Mouse (Mus musculus): ENCODE measurements around the gene Treml1. TPM values are rescaled to one million over a fixed set of nuclear protein-coding genes. Genes with fewer than 3 reads are reported as not detected.
A peak's percentile ranks its signal among the peaks of the same experiment; 100 is the strongest.

Gene Treml1
- total and polyA plus RNA-seq, 3 experiments = 0.96 to 1.7 TPM; not detected in 1

- no peak overlapping the region for H3K4me3 ChIP-seq (ENCODE audit: control insufficient read depth in 1 of 2, insufficient read depth in 1 of 2, low read depth in 2 of 2, low read length in 2 of 2)
- H3K27ac ChIP-seq (ENCODE audit: control insufficient read depth, low read depth, low read length) = no peak overlapping the region
- peaks cover 20 to 57% of the 10 kb centered on the region in 2 experiments for H3K4me1 ChIP-seq (ENCODE audit: control insufficient read depth in 1 of 2, insufficient read depth in 2 of 2, low read length in 2 of 2)
Measured at GRCm38 (mm10) chr17:48362966-48363365, 3.2 kb downstream of the Treml1 start.

GRCm38 (mm10) chr17:48363421-48363965, 3.8 kb downstream of the Treml1 start:
- Histone ChIP-seq H3K27me3 (ENCODE audit: control insufficient read depth in 1 of 2, insufficient read depth in 2 of 2, low read length in 2 of 2) (no peaks in the 10 kb centered on the region), H3K4me1 (ENCODE audit: control insufficient read depth in 1 of 2, insufficient read depth in 2 of 2, low read length in 2 of 2) (peaks cover 20 to 53% of the 10 kb centered on the region in 2 experiments), H3K9me3 (replicated peaks; ENCODE audit: insufficient read depth, low read length) (no peaks in the 10 kb centered on the region), H3K27ac (ENCODE audit: control insufficient read depth, low read depth, low read length) (no peak overlapping the region), H3K79me2 (ENCODE audit: control insufficient read depth, insufficient read depth, low read length, poor library complexity) (no peaks in the 10 kb centered on the region), H3K4me3 (ENCODE audit: control insufficient read depth in 1 of 2, insufficient read depth in 1 of 2, low read depth in 2 of 2, low read length in 2 of 2) (no peak overlapping the region), H3K9ac (ENCODE audit: control insufficient read depth, low read depth, low read length, poor library complexity, severe bottlenecking) (no peak overlapping the region), H3K36me3 (ENCODE audit: control insufficient read depth in 1 of 2, insufficient read depth in 2 of 2, low read length in 2 of 2) (peaks cover 0 to 34% of the 10 kb centered on the region in 2 experiments; a peak in 2 of 4 replicates)
- peak; percentile 44 for DNase-seq (ENCODE audit: low read depth, low spot score)
- TF ChIP-seq ETS1 (IDR thresholded peaks at IDR 0.05; ENCODE audit: low read depth, low read length) (peak; percentile 27; the same call in 1 of the 2 replicates), ZC3H11A (IDR thresholded peaks at IDR 0.05; ENCODE audit: low read depth, low read length) (no peak), HCFC1 (IDR thresholded peaks at IDR 0.05; ENCODE audit: low read depth, low read length) (no peak), ZKSCAN1 (IDR thresholded peaks at IDR 0.05; ENCODE audit: low read depth, low read length) (no peak), GABPA (IDR thresholded peaks at IDR 0.05; ENCODE audit: low read depth, low read length) (no peak), KAT2A (conservative IDR thresholded peaks at IDR 0.05; ENCODE audit: low read depth, low read length) (no peak), MYC (IDR thresholded peaks at IDR 0.05; ENCODE audit: low read depth, low read length) (0 out of 2 replicates have a peak, but pooled peaks have one; percentile 21), ELF1 (IDR thresholded peaks at IDR 0.05; ENCODE audit: low read depth, low read length) (no peak), RAD21 (IDR thresholded peaks at IDR 0.05; ENCODE audit: low read depth, low read length) (no peak), JUND (IDR thresholded peaks at IDR 0.05; ENCODE audit: low read depth, low read length) (no peak), TCF12 (IDR thresholded peaks at IDR 0.05; ENCODE audit: low read depth, low read length) (peak; percentile 65), EP300 (IDR thresholded peaks at IDR 0.05; ENCODE audit: low read depth in 1 of 2, low read length in 2 of 2) (peak; percentile 21 to 60; a peak in 2 of 4 replicates), POLR2AphosphoS2 (IDR thresholded peaks at IDR 0.05; ENCODE audit: low read length) (no peak), MAZ (IDR thresholded peaks at IDR 0.05; ENCODE audit: low read depth, low read length) (no peak), RCOR1 (IDR thresholded peaks at IDR 0.05; ENCODE audit: low read depth, low read length) (0 out of 2 replicates have a peak, but pooled peaks have one; percentile 25), USF2 (IDR thresholded peaks at IDR 0.05; ENCODE audit: borderline replicate concordance in 1 of 2, insufficient read depth in 1 of 2, low read depth in 1 of 2, low read length in 2 of 2) (no peak), GATA1 (IDR thresholded peaks at IDR 0.05; ENCODE audit: low read depth, low read length) (peak; percentile 51; the same call in 1 of the 2 replicates)

More at GRCm38 (mm10) chr17:48362966-48363365, 3.2 kb downstream of the Treml1 start:
- Histone ChIP-seq H3K36me3 (ENCODE audit: control insufficient read depth in 1 of 2, insufficient read depth in 2 of 2, low read length in 2 of 2) (peaks cover 0 to 35% of the 10 kb centered on the region in 2 experiments; a peak in 2 of 4 replicates), H3K79me2 (ENCODE audit: control insufficient read depth, insufficient read depth, low read length, poor library complexity) (no peaks in the 10 kb centered on the region), H3K9ac (ENCODE audit: control insufficient read depth, low read depth, low read length, poor library complexity, severe bottlenecking) (no peak overlapping the region), H3K27me3 (ENCODE audit: control insufficient read depth in 1 of 2, insufficient read depth in 2 of 2, low read length in 2 of 2) (no peaks in the 10 kb centered on the region), H3K9me3 (replicated peaks; ENCODE audit: insufficient read depth, low read length) (no peaks in the 10 kb centered on the region)
- DNase-seq (ENCODE audit: low read depth, low spot score) = peak; percentile 49
- TF ChIP-seq ZC3H11A (IDR thresholded peaks at IDR 0.05; ENCODE audit: low read depth, low read length) = no peak
- TF ChIP-seq ELF1 (IDR thresholded peaks at IDR 0.05; ENCODE audit: low read depth, low read length) = no peak
- no peak for TF ChIP-seq ZMIZ1 (IDR thresholded peaks at IDR 0.05; ENCODE audit: low read depth, low read length)
- no peak for TF ChIP-seq NELFE (IDR thresholded peaks at IDR 0.05; ENCODE audit: low read depth, low read length)
- no peak for TF ChIP-seq MYB (IDR thresholded peaks at IDR 0.05; ENCODE audit: low read depth, low read length)
- no peak for TF ChIP-seq TCF12 (IDR thresholded peaks at IDR 0.05; ENCODE audit: low read depth, low read length)
- no peak for TF ChIP-seq USF1 (IDR thresholded peaks at IDR 0.05; ENCODE audit: low read depth, low read length)
- TF ChIP-seq MAFK (IDR thresholded peaks at IDR 0.05; ENCODE audit: borderline replicate concordance, low read depth, low read length) = no peak
- TF ChIP-seq POLR2AphosphoS2 (IDR thresholded peaks at IDR 0.05; ENCODE audit: low read length) = no peak
- TF ChIP-seq E2F4 (IDR thresholded peaks at IDR 0.05; ENCODE audit: borderline replicate concordance, low read depth, low read length) = no peak
- no peak for TF ChIP-seq TBP (IDR thresholded peaks at IDR 0.05; ENCODE audit: low read depth, low read length)
- TF ChIP-seq POLR2AphosphoS5 (IDR thresholded peaks at IDR 0.05; ENCODE audit: borderline replicate concordance, low read depth, low read length) = no peak
- TF ChIP-seq HCFC1 (IDR thresholded peaks at IDR 0.05; ENCODE audit: low read depth, low read length) = no peak

All from MEL (cell line).